14 mouse cellular contexts compared by ENCODE assay signal in genomic region chr12:107752126-107752525, GRCm38 (mm10).
DNase-seq lines count a peak whose midpoint lies in the region; ATAC-seq and TF ChIP-seq lines count a peak whose summit lies in the region.
"Had no signal": no experiment of that assay in that cellular context is flagged by ENCODE, and none has a peak within 500 bp of the region (broad histone marks: within the 10 kb centered on the region; RNA-seq: fewer than 3 reads in every experiment).

No protein-coding gene starts in this region.

- peaks cover 13% of the 10 kb centered on the region; the same call in 1 of the 2 replicates for H3K27me3 ChIP-seq in heart, embryonic 10.5 days (ENCODE audit: insufficient read depth, poor library complexity, severe bottlenecking)
- H3K27me3 ChIP-seq in C2C12 (ENCODE audit: control insufficient read depth, insufficient read depth, insufficient read length) = no peaks in the 10 kb centered on the region
- no peaks in the 10 kb centered on the region for H3K27me3 ChIP-seq in intestine, embryonic 16.5 days (replicated peaks; ENCODE audit: control insufficient read depth, insufficient read depth, low read length)
- H3K27me3 ChIP-seq in midbrain, embryonic 15.5 days (replicated peaks) = no peaks in the 10 kb centered on the region
- H3K27me3 ChIP-seq: megakaryocyte, embryonic 14.5 days had no signal

- TF ChIP-seq CTCF in C2C12 (IDR thresholded peaks at IDR 0.05; ENCODE audit: control insufficient read depth, insufficient read depth, insufficient read length) = no peak

- H3K9me3 ChIP-seq in heart, embryonic 10.5 days = no peaks in the 10 kb centered on the region
- no peaks in the 10 kb centered on the region for H3K9me3 ChIP-seq in intestine, embryonic 16.5 days (ENCODE audit: control insufficient read depth, low read length)
- H3K9me3 ChIP-seq in midbrain, embryonic 15.5 days = no peaks in the 10 kb centered on the region
- H3K9me3 ChIP-seq: heart, embryonic 13.5 days had no signal

- no peaks in the 10 kb centered on the region for H3K79me3 ChIP-seq in C2C12 (ENCODE audit: low read depth)

- H3ac ChIP-seq in C2C12 (ENCODE audit: control insufficient read depth, insufficient read length, low read depth) = no peak overlapping the region

- no peaks in the 10 kb centered on the region for H3K79me2 ChIP-seq in C2C12 (ENCODE audit: control insufficient read depth, insufficient read depth)

- peak; percentile 42 for DNase-seq in heart, adult 8-10 months (ENCODE audit: low spot score)
- DNase-seq in heart, embryonic 10.5 days (ENCODE audit: low spot score) = no peak
- DNase-seq in adipocyte (ENCODE audit: low spot score) = peak; percentile 86
- no peak for DNase-seq in kidney, adult 8-10 months
- DNase-seq in frontal cortex, postnatal 10 days (ENCODE audit: low spot score in 2 of 2) = no peak
- DNase-seq: cerebellum, adult 2 months; liver, postnatal 0 days had no signal

- no peak overlapping the region for H3K4me3 ChIP-seq in heart, embryonic 10.5 days
- H3K4me3 ChIP-seq in C2C12 (ENCODE audit: insufficient read depth, poor library complexity, severe bottlenecking) = no peak overlapping the region
- H3K4me3 ChIP-seq in intestine, embryonic 16.5 days (ENCODE audit: low read length) = no peak overlapping the region
- no peak overlapping the region for H3K4me3 ChIP-seq in midbrain, embryonic 15.5 days
- H3K4me3 ChIP-seq: heart, embryonic 13.5 days; megakaryocyte, embryonic 14.5 days had no signal

- WGBS in heart, embryonic 10.5 days = 60% methylated on average over 7 of the region's 7 CpGs
- WGBS in intestine, embryonic 16.5 days = 62% methylated on average over 7 of the region's 7 CpGs
- 70% methylated on average over 7 of the region's 7 CpGs for WGBS in midbrain, embryonic 15.5 days

- H3K4me2 ChIP-seq in intestine, embryonic 16.5 days (ENCODE audit: low read depth, low read length) = 0 out of 2 replicates have a peak overlapping the region, but pooled peaks have one; percentile 30
- no peak overlapping the region for H3K4me2 ChIP-seq in midbrain, embryonic 15.5 days

- H3K9ac ChIP-seq in intestine, embryonic 16.5 days (ENCODE audit: low read depth, low read length) = no peak overlapping the region
- H3K9ac ChIP-seq in midbrain, embryonic 15.5 days = no peak overlapping the region
- H3K9ac ChIP-seq: heart, embryonic 13.5 days; liver, postnatal 0 days had no signal

- no peaks in the 10 kb centered on the region for H3K36me3 ChIP-seq in heart, embryonic 10.5 days
- no peaks in the 10 kb centered on the region for H3K36me3 ChIP-seq in C2C12 (ENCODE audit: control insufficient read depth, insufficient read depth)
- H3K36me3 ChIP-seq in intestine, embryonic 16.5 days (ENCODE audit: control insufficient read depth, insufficient read depth, low read length) = no peaks in the 10 kb centered on the region
- H3K36me3 ChIP-seq in midbrain, embryonic 15.5 days (replicated peaks) = no peaks in the 10 kb centered on the region
- H3K36me3 ChIP-seq: heart, embryonic 13.5 days had no signal

- H3K27ac ChIP-seq in heart, embryonic 10.5 days = no peak overlapping the region
- H3K27ac ChIP-seq in intestine, embryonic 16.5 days (ENCODE audit: low read length) = peak overlapping the region; percentile 59
- no peak overlapping the region for H3K27ac ChIP-seq in midbrain, embryonic 15.5 days
- H3K27ac ChIP-seq: heart, embryonic 13.5 days; hindbrain, postnatal 0 days; kidney, postnatal 0 days had no signal

- peak; percentile 26; the same call in 1 of the 2 replicates for ATAC-seq in intestine, embryonic 16.5 days
- ATAC-seq in midbrain, embryonic 15.5 days (replicated peaks) = no peak
- ATAC-seq: hindbrain, postnatal 0 days; liver, postnatal 0 days had no signal

- H3K4me1 ChIP-seq in heart, embryonic 10.5 days = peaks cover 36% of the 10 kb centered on the region
- peaks cover 45% of the 10 kb centered on the region for H3K4me1 ChIP-seq in intestine, embryonic 16.5 days (ENCODE audit: control insufficient read depth, insufficient read depth, low read length)
- no peaks in the 10 kb centered on the region for H3K4me1 ChIP-seq in midbrain, embryonic 15.5 days
- H3K4me1 ChIP-seq: megakaryocyte, embryonic 14.5 days had no signal

TF ChIP-seq in C2C12, 6 proteins besides CTCF, POLR2A, EP300 and RAD21:
- no peak for TF ChIP-seq MYOD1 (IDR thresholded peaks at IDR 0.05; ENCODE audit: control insufficient read depth, insufficient read length, low read depth)
- TF ChIP-seq CEBPB (IDR thresholded peaks at IDR 0.05; ENCODE audit: low read depth) = no peak
- TF ChIP-seq USF1 (IDR thresholded peaks at IDR 0.05; ENCODE audit: low read depth) = no peak
- peak; percentile 44 for TF ChIP-seq FOSL1 (IDR thresholded peaks at IDR 0.05; ENCODE audit: insufficient read depth, low read length, poor library complexity, severe bottlenecking)
- no peak for TF ChIP-seq MYOG (IDR thresholded peaks at IDR 0.05; ENCODE audit: control insufficient read depth, extremely low read depth, insufficient read length)
- no peak for TF ChIP-seq MAX (IDR thresholded peaks at IDR 0.05)

Comparison
In these comparisons a context has a peak if more than half of its experiments do, and no peak if none do; other contexts are left out.
1. DNase-seq: peak in heart, adult 8-10 months (single experiment) and adipocyte (single experiment); none in heart, embryonic 10.5 days (single experiment), kidney, adult 8-10 months (0 of 2) and frontal cortex, postnatal 10 days (0 of 2).